Mouse (Mus musculus) hindbrain, embryonic 13.5 days (tissue): ENCODE results near the gene Lamc1. TPM values are rescaled to one million over a fixed set of nuclear protein-coding genes. Genes with fewer than 3 reads are reported as not detected.

Source experiments
- ATAC-seq: fragments of 200-750 bp; cut with Nextera tagmentation; 2 replicates; pipeline ENCODE4 v1.8.0; 2017; ENCODE audit warnings: moderate TSS enrichment; ENCODE audit not compliant: low FRiP score
- H3K27ac ChIP-seq: fragments of 300-500 bp; sonication (generic); 2 replicates; pipeline ENCODE4 v1.5.1; 2015; ENCODE audit warnings: inconsistent platforms, mild to moderate bottlenecking, moderate library complexity
- H3K27me3 ChIP-seq: fragments of 300-500 bp; sonication (generic); 2 replicates; pipeline ENCODE4 v1.6.1; 2015; ENCODE audit warnings: mild to moderate bottlenecking, inconsistent platforms
- H3K36me3 ChIP-seq: fragments of 300-500 bp; sonication (generic); 2 replicates; pipeline ENCODE4 v1.6.1; 2015; ENCODE audit warnings: mild to moderate bottlenecking, inconsistent platforms
- H3K4me1 ChIP-seq: fragments of 300-500 bp; sonication (generic); replicated peaks from 2 replicates; pipeline ENCODE4 v1.6.1; 2015; ENCODE audit warnings: inconsistent platforms
- H3K4me2 ChIP-seq: fragments of 300-500 bp; sonication (generic); 2 replicates; pipeline ENCODE4 v1.6.1; 2015; ENCODE audit warnings: inconsistent platforms, mild to moderate bottlenecking, moderate library complexity
- H3K4me3 ChIP-seq: fragments of 300-500 bp; sonication (generic); 2 replicates; pipeline ENCODE4 v1.5.1; 2015; ENCODE audit warnings: mild to moderate bottlenecking, inconsistent platforms
- H3K9ac ChIP-seq: fragments of 300-500 bp; sonication (generic); 2 replicates; pipeline ENCODE4 v1.6.1; 2015; ENCODE audit warnings: mild to moderate bottlenecking, inconsistent platforms
- H3K9me3 ChIP-seq: fragments of 300-500 bp; sonication (generic); 2 replicates; pipeline ENCODE4 v1.6.1; 2016; ENCODE audit warnings: inconsistent platforms
- WGBS: fragments of 180-500 bp; shearing (Covaris S2); methylation state at CpG from one replicate; pipeline ENCODE4 v1.1.7; 2015; 5-methylcytosine and 5-hydroxymethylcytosine counted together
- polyA plus RNA-seq: library from polyadenylated mRNA; unstranded; fragments of >200 nt; fragmentation: Nextera tagmentation; extraction: Ambion mirVana; gene quantifications from 2 replicates; pipeline ENCODE4 v1.2.1, GENCODE M21; 2015

Gene Lamc1
- polyA plus RNA-seq, 1 experiment from 2014 or later, result 20.2 TPM

DNA sequence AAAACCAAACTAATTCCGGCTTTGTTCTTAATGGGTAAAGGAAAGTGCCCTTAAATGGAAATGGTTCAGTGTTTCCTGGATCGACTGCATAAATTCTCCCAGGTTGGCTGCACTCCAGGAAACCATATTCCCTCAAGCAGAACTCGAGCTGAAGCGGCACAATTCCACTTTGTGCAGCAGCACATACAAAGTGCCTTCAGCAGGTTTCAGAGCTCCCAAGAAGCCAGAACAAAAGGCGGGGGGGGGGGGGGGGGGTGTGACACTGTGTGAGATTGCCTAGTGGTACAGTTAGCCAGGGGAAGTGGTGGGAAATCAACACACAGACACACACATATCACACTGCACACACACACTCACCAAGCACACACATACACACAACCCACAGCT, 140.7 kb downstream of the Lamc1 start:
- Histone ChIP-seq H3K9me3 (no peaks in the 10 kb centered on the region), H3K36me3 (no peaks in the 10 kb centered on the region), H3K4me3 (no peak overlapping the region), H3K9ac (no peak overlapping the region), H3K4me2 (peak overlapping the region; percentile 15; the same call in 1 of the 2 replicates), H3K27ac (peak overlapping the region; percentile 58), H3K27me3 (peaks cover 11% of the 10 kb centered on the region), H3K4me1 (peaks cover 19% of the 10 kb centered on the region)
- WGBS, result 10% methylated on average over 5 of the region's 5 CpGs
- ATAC-seq, result peak; percentile 44; the same call in 1 of the 2 replicates

DNA sequence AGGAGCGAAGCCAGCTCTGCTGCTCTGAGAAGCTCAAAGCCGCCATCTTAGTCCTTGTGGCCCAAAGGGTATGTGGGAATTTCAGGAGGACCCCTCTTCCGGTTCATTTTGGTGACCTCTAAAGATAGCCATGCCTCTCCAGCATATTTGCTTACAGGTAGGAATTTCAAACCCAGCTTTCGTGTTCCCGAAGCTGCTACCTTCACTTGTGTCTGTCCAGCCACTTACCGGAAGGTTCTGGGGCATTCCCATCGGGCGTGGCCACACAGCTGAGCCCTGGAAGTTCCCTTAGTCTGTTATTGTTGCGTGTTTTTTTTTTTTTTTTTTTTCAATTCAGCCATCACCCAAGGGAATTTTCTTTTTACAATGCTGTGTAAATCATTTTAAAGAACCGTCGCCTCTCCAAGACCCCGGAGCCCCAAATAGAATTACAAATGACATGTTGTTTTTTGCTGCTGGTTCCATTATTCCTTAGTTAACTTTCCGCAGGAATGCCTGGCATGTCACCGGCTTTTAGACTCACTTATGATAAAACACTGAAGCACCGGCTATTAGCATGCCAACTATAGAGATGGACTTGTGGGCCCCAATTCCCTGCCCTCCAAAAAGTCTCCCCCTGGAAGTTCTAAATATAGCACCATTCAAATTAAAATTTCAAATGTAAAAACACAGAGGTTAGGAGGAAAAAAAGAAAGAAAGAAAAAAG, 141.2 kb downstream of the Lamc1 start:
- peak overlapping the region; percentile 15; the same call in 1 of the 2 replicates for H3K4me2 ChIP-seq
- ATAC-seq, result peak; percentile 40; the same call in 1 of the 2 replicates

DNA sequence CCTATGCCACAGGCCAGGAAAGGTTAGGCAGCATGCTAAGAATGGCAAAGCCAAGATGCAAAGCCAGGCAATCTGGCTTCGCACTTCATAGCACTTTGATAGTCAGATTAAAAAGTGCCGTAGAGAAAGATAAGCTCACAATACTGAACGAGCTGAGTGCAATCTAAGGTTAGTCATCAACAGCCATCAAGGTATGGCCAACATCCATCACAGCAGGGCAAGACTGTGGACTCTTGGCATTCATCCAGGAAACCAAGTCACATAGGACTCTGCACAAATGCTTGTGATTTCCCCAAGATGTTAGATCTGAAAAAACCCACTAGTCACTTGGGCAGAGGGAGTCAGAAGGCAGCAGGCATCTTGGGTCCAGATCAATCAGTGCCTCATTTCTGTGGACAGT, 144.5 kb downstream of the Lamc1 start:
- Histone ChIP-seq H3K27me3 (peaks cover 48% of the 10 kb centered on the region), H3K27ac (no peak overlapping the region), H3K9me3 (no peaks in the 10 kb centered on the region), H3K9ac (no peak overlapping the region), H3K36me3 (no peaks in the 10 kb centered on the region), H3K4me2 (no peak overlapping the region), H3K4me1 (peaks cover 33% of the 10 kb centered on the region), H3K4me3 (no peak overlapping the region)
- no peak for ATAC-seq
- 80% methylated on average over 3 of the region's 3 CpGs for WGBS

More for the DNA sequence above, 141.2 kb downstream of the Lamc1 start:
- Histone ChIP-seq H3K4me1 (peaks cover 19% of the 10 kb centered on the region), H3K27ac (peak overlapping the region; percentile 58), H3K4me3 (no peak overlapping the region), H3K9ac (no peak overlapping the region), H3K36me3 (no peaks in the 10 kb centered on the region), H3K27me3 (peaks cover 17% of the 10 kb centered on the region), H3K9me3 (no peaks in the 10 kb centered on the region)
- WGBS, result 34% methylated on average over 15 of the region's 15 CpGs

DNA sequence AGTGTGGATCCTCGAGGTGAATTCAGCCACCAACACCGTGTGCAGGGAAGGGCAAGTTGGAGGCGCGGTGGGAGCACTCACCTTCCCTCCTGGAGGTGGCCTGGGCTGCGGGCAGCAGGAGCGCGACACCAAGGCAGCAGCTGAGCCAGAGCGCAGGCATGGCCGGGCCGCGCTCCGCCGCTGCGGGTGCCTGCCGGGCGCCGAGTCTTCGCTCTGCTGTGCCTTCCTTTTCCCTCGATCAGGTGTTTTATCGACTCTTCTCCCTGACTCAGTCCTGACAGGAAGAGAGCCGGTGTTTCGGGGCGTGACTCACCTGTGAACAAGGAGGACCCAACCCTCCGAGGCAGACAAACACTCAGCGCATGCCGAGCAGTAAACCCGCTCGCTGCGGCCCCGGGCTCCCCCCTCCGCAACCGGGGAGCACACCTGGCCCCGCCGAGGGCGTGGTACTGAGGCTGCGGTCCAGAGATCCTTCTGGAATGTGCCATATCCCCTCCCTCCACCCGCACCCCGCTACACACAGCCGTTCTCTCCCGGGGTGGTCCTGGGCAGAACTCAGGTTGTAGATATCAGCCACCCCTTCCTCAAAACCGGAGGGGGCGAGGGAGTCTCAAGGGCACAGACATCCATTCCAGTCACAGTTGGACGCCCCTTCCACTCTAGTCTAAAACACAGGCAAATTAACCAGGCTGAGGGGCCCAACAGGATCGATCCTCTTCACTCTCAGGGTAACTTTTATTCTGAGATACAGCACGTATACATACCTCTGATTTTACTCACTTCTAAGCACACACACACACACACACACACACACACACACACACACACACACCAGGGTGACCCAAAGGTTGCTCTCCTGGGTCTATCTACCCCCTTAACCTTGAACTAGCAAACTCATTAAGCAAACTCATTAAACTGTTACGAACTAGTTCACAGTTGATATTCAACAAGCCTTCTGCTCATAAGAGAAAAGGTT, 146.5 kb downstream of the Lamc1 start, which contains the start of gene Lamc2:
TSS of gene Lamc2 (minus strand) at position 620 of the 976 bp plus-strand sequence.
- Histone ChIP-seq H3K9me3 (no peaks in the 10 kb centered on the region), H3K27ac (no peak within 1 kb of the TSS), H3K4me3 (peak within 1 kb of the TSS; percentile 51), H3K27me3 (peaks cover 52% of the 10 kb centered on the region), H3K4me1 (peaks cover 17% of the 10 kb centered on the region), H3K4me2 (peak within 1 kb of the TSS; percentile 84), H3K9ac (peak within 1 kb of the TSS; percentile 70), H3K36me3 (no peaks in the 10 kb centered on the region)
- 5% methylated on average over 46 of the region's 46 CpGs for WGBS
- peak; percentile 59 for ATAC-seq

DNA sequence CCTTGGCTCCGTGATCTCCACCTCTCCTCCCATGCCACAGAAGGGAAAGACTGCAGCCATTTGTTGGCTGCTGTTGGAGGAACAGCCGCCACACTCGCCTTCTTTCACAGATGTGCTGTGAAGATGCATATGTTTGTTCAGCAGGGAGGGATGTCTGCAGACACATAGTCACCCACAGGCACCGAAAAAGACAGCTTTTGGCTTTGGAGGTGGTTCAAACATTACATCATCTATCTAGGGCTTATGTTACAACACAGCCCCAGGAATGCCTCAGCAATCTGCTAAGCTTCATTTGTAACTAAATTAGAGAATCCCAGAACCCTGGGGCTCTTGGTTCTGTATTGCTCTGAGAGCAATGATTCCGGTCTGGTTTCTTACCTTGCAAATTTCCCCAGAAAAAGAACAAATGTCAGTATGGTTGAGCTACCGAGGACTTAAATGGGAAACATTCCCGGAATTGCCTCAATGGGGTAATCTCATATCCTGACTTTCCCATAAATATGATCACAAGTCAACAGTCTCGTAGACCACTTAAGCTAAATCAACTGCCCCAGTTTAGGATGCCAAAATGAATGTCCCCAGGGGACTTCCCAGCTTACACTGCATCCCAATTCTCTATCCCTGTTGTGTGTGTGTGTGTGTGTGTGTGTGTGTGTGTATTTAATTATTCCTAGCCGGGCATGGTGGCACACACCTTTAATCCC, 151.8 kb downstream of the Lamc1 start:
- 68% methylated on average over 9 of the region's 9 CpGs for WGBS
- no peak for ATAC-seq

DNA sequence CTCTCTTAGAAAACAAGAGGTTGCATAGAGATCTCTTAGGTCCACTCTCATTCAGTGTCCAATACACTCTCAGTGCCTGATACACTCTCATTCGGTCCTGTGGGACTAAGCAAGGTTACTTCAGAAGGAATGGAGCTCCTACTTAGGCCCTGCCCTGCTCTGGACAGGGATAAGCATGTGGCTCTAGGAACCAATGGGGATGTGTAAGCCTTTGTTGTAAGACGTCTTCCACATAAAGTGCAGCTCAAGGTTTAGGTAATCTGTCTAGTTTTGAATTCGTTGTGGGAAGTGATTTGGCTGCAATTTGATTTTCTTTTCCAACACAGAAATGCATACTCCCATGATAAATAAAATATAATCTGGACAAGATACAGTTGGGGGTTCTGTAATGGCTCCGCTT, 152.4 kb downstream of the Lamc1 start:
- Histone ChIP-seq H3K4me3 (no peak overlapping the region), H3K36me3 (no peaks in the 10 kb centered on the region), H3K9ac (no peak overlapping the region), H3K27ac (no peak overlapping the region), H3K9me3 (no peaks in the 10 kb centered on the region), H3K27me3 (peaks cover 23% of the 10 kb centered on the region), H3K4me1 (0 out of 2 replicates have a peak, but pooled peaks cover 4% of the 10 kb centered on the region), H3K4me2 (no peak overlapping the region)
- ATAC-seq, result no peak
- WGBS, result 86% methylated on average over 4 of the region's 4 CpGs

More for the DNA sequence above, 151.8 kb downstream of the Lamc1 start:
- Histone ChIP-seq H3K4me2 (no peak overlapping the region), H3K27ac (no peak overlapping the region), H3K4me1 (peaks cover 10% of the 10 kb centered on the region), H3K9ac (no peak overlapping the region), H3K36me3 (no peaks in the 10 kb centered on the region), H3K9me3 (no peaks in the 10 kb centered on the region), H3K27me3 (peaks cover 29% of the 10 kb centered on the region), H3K4me3 (no peak overlapping the region)

DNA sequence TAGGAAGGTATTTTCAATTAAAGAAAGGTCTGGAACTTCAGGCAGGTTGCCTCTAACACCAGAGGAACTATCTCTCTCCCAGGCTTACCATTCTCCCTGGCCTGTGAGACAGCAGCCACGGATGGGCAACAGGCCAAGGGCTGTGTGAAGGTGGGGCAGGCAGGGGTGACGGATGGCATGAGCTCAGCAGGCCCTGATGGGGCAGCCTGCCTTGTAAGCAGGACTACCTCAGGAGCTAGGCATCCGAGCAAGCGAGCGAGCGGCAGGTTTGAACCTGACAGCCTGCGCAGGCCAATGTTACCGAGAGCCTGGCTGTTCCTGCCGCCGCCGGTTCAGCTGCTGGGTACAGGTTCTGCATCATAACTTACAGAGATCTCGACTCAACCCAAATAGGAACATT, 157.8 kb downstream of the Lamc1 start:
- no peak for ATAC-seq
- Histone ChIP-seq H3K4me2 (no peak overlapping the region), H3K27ac (no peak overlapping the region), H3K9me3 (no peaks in the 10 kb centered on the region), H3K36me3 (no peaks in the 10 kb centered on the region), H3K4me1 (peaks cover 16% of the 10 kb centered on the region; the same call in 1 of the 2 replicates), H3K9ac (no peak overlapping the region), H3K4me3 (no peak overlapping the region), H3K27me3 (no peaks in the 10 kb centered on the region)
- 69% methylated on average over 12 of the region's 12 CpGs for WGBS

DNA sequence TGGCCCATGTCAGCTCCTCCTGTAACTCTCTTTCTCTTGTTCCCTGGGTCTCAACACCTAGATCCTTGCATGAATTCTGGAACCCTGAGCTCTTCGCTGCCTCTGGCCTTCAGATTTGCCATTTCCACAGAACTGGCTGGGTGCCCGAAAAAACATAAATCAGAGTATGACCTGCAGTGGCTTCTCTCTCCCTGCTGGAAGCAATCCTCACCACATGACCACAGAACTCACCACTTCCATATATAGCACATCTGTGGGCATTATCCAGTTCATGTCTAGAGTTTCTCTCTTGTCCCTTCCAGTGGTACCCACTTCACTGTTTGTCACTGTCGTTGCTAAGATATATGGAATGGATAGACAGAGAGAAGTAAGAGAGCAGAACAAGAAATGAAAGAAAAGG, 159.3 kb downstream of the Lamc1 start:
- Histone ChIP-seq H3K4me3 (no peak overlapping the region), H3K27ac (no peak overlapping the region), H3K27me3 (no peaks in the 10 kb centered on the region), H3K4me1 (peaks cover 16% of the 10 kb centered on the region; the same call in 1 of the 2 replicates), H3K36me3 (no peaks in the 10 kb centered on the region), H3K4me2 (no peak overlapping the region), H3K9ac (no peak overlapping the region), H3K9me3 (no peaks in the 10 kb centered on the region)
- WGBS, result 69% methylated on average over 3 of the region's 3 CpGs
- no peak for ATAC-seq

DNA sequence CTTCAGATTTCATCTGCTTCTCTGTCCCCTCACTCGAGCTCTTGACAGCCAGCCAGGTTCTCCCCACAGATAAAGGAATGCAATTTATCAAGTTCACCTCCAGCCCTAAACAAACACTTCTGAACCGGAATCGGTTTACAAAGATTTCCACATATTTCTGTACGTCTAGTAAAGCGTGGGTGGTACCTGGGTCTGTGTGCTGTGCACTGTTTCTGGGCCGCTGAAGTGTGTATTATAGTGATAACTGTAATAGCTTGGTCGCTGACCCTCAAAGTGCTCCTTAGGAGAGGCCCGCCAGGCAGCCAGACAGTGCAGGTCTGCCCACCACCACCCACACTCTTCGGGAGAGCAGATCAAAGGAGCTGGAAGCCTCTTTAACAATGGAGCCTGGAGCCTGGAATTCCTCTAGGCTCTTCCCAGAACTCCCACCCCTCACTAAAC, 160.3 kb downstream of the Lamc1 start:
- no peak overlapping the region for H3K4me3 ChIP-seq
- WGBS, result 28% methylated on average over 9 of the region's 9 CpGs

DNA sequence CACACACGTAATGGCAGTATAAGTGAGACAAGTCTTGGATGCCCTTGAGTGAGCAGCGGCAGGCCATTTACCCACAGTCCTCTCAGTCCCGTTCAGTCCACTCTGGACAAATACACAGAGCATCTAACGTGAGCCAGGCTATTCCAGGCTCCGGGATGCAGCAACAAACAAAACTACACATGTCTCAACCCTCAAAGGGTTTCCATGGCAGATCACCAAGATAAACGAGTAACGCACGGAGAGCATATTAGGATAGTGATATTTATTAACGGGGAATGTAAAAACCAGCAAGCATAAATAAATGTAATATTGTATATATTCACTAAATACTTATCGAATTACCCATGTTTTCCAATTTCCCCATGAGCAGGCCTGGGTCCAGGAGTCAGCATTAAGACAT, 161.6 kb downstream of the Lamc1 start:
- 80% methylated on average over 10 of the region's 10 CpGs for WGBS
- H3K4me3 ChIP-seq, result no peak overlapping the region
- no peaks in the 10 kb centered on the region for H3K36me3 ChIP-seq
- ATAC-seq, result no peak
- no peaks in the 10 kb centered on the region for H3K27me3 ChIP-seq
- no peak overlapping the region for H3K27ac ChIP-seq
- H3K9me3 ChIP-seq, result no peaks in the 10 kb centered on the region
- H3K9ac ChIP-seq, result no peak overlapping the region
- H3K4me1 ChIP-seq, result peaks cover 16% of the 10 kb centered on the region; the same call in 1 of the 2 replicates
- H3K4me2 ChIP-seq, result no peak overlapping the region

More for the DNA sequence above, 160.3 kb downstream of the Lamc1 start:
- Histone ChIP-seq H3K27ac (no peak overlapping the region), H3K27me3 (no peaks in the 10 kb centered on the region), H3K9me3 (no peaks in the 10 kb centered on the region), H3K4me2 (no peak overlapping the region), H3K36me3 (no peaks in the 10 kb centered on the region), H3K4me1 (peaks cover 16% of the 10 kb centered on the region; the same call in 1 of the 2 replicates), H3K9ac (no peak overlapping the region)
- ATAC-seq, result no peak
